Mouse (Mus musculus): Measurements from ENCODE around the gene Rps16. TPM values are rescaled to one million over a fixed set of nuclear protein-coding genes. Genes with fewer than 3 reads are reported as not detected.

Gene Rps16
- total RNA-seq (2021): 820 and 1,029 TPM in 2 replicates
- long read RNA-seq, transcript Rps16-201 (5 exons, 1,109 nt): major isoform, 202 of 203 reads
- long read RNA-seq, partial matches to known transcripts: 1 of 203 reads
- long read RNA-seq, other reads (novel, unspliced or antisense): 0 of 203 reads

GRCm38 (mm10) chr7:28350155-28350883, at the start of gene Rps16:
Gene Rps16 (plus strand): TSS chr7:28350652.
- DNase-seq: peak; percentile 99

DNA sequence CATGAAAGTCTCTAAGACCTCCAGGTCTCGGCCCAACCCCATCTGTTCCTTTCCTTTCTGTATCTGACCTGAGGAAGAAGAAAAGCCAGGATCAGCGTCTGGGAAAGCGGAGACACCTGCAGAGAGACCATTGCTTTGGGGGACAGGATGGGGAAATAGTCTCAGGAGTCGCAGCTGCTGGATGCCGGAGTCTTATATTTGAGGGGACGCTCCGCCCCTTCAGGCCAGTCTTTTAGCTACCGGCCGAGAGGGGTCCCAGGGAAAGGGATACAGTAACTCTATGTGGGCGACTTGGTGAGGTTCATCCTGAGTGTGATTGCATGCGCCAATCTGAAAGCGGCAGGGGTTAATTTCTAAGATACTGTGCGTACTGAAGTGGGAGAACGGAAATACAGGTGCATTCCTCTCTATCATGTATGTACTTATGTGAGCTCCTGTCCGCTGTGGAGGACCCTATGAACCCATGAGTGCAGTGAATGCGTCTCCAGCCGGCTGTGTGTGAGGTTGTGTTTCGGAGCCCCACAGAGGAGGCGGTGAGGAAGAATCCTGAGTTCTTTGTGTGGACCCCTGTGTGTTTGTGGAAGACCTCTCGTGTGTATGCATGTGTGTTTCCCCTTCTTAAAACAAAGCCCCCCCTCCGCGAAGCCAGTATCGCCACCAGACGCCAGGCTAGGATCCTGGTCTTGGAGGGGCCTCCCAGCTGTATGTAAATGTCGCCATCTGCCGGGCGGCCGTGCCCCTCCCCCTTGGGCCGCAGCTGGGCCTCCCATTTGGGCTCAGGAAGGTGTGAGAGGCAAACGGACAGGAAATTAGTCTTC, 48.6 kb upstream of the Rps16 start, which contains the start of gene Dll3:
Gene Dll3 (minus strand): TSS at position 623 of the 818 bp plus-strand sequence.
- peak; percentile 64 for DNase-seq

- DNase-seq: peak; percentile 49
These were observed 44.8 kb upstream of the Rps16 start for GRCm38 (mm10) chr7:28305641-28306040.

DNA sequence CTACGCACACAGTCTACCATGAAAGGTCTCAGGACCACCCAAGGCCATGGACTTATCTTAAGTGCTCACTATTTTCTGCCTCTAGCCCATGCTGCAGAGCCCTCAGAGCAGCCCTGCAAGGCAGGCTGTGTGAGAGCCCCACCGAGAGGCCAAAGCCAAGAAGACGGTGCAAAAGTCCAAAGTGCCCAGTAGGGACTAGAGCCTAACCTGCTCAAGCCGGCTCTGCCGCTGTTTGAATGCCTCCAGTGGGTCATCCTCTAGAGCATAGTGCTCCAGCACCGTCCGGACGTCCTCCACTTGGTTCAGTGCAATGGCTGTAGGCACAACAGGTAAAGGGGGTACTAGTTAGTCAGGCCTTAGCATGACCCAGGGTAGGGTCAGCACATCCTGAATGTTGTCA, 44.2 kb upstream of the Rps16 start:
- no peak for DNase-seq

DNA sequence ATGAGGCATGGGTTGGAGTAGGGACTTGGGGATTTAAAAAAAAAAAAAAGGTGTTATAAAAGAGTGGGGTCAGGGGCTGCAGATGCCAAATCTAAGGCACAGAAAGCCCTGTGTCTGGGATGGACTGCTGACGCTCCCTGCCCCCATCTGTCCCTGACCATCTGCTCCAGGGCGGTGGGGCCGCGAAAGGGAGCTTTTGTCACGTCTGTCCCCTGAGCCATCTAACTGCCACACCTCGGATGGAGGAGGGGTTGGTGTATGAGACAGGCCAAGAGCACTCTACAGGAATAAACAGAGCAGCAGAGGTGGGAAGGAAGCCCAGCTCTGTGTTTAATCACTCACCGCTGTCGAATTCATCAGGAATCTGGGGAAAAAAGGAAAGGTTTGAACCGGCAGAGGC, 40.7 kb upstream of the Rps16 start:
- no peak for DNase-seq

GRCm38 (mm10) chr7:28311151-28311925, 39.1 kb upstream of the Rps16 start:
- DNase-seq: no peak

DNA sequence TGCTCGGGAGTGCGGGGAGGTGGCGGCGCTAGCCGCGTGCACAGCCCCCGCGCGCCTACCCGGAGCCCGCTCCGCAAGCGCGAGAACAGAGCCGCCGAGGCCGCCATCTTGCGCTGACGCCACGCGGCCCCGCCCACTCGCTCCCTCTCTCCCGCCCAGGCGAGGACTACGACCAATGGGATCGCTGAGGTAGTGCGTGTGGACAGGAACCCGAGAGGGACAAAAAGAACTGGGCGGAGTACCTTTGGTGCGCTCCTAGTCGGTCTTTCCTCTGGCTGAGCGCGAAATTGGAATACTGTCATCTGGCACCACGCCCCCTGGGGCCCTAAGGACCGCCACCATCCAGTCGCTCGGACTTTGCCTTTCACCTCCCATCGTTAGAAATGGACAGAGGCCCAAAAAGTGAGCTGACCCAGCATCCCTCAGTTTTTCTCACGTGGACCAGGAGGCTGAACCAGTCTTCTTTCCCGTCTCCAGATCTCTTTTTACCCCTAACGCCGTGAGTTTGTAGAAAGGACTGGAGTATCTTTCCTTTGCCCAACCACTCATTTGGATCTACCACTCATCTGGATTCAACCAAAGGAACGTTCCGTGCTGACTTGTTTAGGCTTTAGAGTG, 38.4 kb upstream of the Rps16 start, which contains the start of gene Timm50:
Gene Timm50 (minus strand): TSS at position 147 of the 618 bp plus-strand sequence.
- DNase-seq: peak; percentile 97

- no peak for DNase-seq
These were observed 32.4 kb upstream of the Rps16 start for GRCm38 (mm10) chr7:28318036-28318435.

- peak; percentile 43 for DNase-seq
These were observed 31.7 kb upstream of the Rps16 start for GRCm38 (mm10) chr7:28318714-28319113.

- no peak for DNase-seq
These were observed 28.3 kb upstream of the Rps16 start for GRCm38 (mm10) chr7:28321974-28322720.

DNA sequence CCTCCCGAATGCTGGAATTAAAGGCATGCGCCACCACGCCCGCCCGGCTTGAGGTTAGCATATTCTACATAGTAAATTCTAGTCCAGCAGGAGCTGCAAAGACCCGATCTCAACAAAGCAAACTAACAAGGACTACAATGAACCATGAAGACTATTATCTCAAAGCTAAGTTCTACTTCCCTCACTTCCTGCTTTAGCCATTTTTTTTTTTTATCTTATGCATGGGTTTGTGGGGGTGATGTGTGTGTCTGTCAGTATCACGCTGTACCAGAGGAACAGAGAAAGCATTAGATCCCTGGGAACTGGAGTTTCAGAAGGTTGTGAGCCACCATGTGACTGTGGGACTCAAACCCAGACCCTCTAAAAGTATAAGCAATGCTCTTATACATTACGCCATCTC, 25.2 kb upstream of the Rps16 start:
- DNase-seq: no peak

DNA sequence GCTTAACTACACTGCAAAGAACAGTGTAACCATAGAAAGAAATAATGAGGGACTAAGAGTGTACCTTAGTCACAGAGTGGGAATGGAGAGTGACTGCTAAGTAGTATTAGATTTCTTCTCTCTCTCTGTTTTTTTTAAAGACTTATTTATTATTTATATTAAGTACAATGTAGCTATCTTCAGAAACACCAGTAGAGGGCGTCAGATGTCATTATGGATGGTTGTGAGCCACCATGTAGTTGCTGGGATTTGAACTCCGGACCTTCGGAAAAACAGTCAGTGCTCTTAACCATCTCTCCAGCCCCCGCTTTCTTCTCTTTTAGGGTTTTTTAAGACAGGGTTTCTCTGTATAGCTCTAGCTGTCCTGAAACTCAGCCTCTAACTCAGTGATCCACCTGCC, 24.0 kb upstream of the Rps16 start:
- DNase-seq: no peak

DNA sequence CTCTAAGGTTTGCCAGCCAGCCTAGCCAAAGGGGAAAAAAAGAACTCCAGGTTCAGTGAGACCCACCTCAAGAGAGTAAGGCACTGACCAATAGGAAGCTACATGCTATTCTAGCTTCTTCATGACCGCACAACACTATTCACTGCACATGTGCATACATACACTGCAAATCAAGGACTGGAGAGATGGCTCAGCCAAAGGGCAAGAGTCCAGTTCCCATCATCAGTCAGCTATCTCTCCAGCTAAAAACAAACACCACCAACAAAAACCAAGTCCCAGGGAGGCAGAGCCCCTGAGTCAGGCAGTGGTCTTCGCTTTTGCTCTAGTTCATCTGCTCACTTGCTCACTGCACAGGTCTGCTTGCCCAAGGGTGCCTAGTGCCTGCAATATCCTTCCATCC, 22.2 kb upstream of the Rps16 start:
- DNase-seq: no peak

GRCm38 (mm10) chr7:28334534-28334933, 15.9 kb upstream of the Rps16 start:
- no peak for DNase-seq

- DNase-seq: no peak
These were observed 15.0 kb upstream of the Rps16 start for GRCm38 (mm10) chr7:28335471-28335870.

- DNase-seq: peak; percentile 96
These were observed 12.1 kb upstream of the Rps16 start, which contains the start of gene Supt5 for GRCm38 (mm10) chr7:28338108-28338998. Gene Supt5 (minus strand): TSS chr7:28338746.

GRCm38 (mm10) chr7:28339213-28339917, 11.1 kb upstream of the Rps16 start:
- peak; percentile 55 for DNase-seq

- no peak for DNase-seq
These were observed 9.1 kb upstream of the Rps16 start for GRCm38 (mm10) chr7:28341381-28341780.

DNA sequence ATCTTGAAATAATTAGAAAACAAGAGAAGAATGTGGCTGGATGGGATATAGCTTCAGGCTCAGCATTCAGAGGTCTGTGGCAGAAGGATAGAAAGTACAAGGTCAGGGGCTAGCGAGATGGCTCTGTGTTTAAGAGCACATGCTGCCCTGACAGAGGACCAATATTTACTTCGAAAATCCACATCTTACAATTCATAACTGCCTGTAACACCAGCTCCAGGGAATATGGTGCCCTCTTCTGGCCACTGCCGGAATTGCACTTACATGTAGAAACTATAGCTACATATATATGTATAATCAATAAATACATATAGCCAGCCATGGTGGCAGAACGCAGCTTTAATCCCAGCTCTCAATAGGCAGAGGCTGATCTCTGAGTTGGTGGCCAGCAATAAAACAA, 5.8 kb upstream of the Rps16 start:
- peak; percentile 66 for DNase-seq

All from adrenal gland, postnatal 25 days (tissue).